Mouse (Mus musculus) heart, embryonic 10.5 days (tissue): ENCODE results near the gene Lmo1. TPM values are rescaled to one million over a fixed set of nuclear protein-coding genes. Genes with fewer than 3 reads are reported as not detected.
"Not testable (repeated sequence)": the region's sequence is repeated elsewhere in the genome, so short reads cannot be mapped to it uniquely, and the experiment has no call there.

Source experiments
- DNase-seq: peaks from one replicate; pipeline ENCODE4 v3.0.0-alpha.2; 2017; ENCODE audit warnings: low spot score
- H3K27ac ChIP-seq: fragments of 300-500 bp; sonication (generic); 2 replicates; pipeline ENCODE4 v1.5.1; 2016; ENCODE audit warnings: mild to moderate bottlenecking
- H3K27me3 ChIP-seq: fragments of 300-500 bp; sonication (generic); 2 replicates; pipeline ENCODE4 v1.6.1; 2016; ENCODE audit warnings: mild to moderate bottlenecking; ENCODE audit not compliant: poor library complexity, insufficient read depth, severe bottlenecking
- H3K36me3 ChIP-seq: fragments of 300-500 bp; sonication (generic); 2 replicates; pipeline ENCODE4 v1.6.1; 2016; ENCODE audit warnings: mild to moderate bottlenecking, moderate library complexity
- H3K4me1 ChIP-seq: fragments of 300-500 bp; sonication (generic); 2 replicates; pipeline ENCODE4 v1.6.1; 2016; ENCODE audit warnings: mild to moderate bottlenecking
- H3K4me3 ChIP-seq: fragments of 300-500 bp; sonication (generic); 2 replicates; pipeline ENCODE4 v1.5.1; 2016; ENCODE audit warnings: mild to moderate bottlenecking, moderate library complexity
- H3K9me3 ChIP-seq: fragments of 300-500 bp; sonication (generic); 2 replicates; pipeline ENCODE4 v1.6.1; 2016; ENCODE audit warnings: mild to moderate bottlenecking, moderate library complexity
- WGBS: fragments of 180-500 bp; shearing (Covaris S2); methylation state at CpG from one replicate; pipeline ENCODE4 v1.1.7; 2016; 5-methylcytosine and 5-hydroxymethylcytosine counted together
- polyA plus RNA-seq: library from polyadenylated mRNA; unstranded; fragments of >200 nt; fragmentation: Nextera tagmentation; extraction: Ambion mirVana; gene quantifications from 2 replicates; pipeline ENCODE4 v1.2.1, GENCODE M21; 2016

Gene Lmo1
- polyA plus RNA-seq, 1 experiment from 2014 or later, result 7.3 TPM

GRCm38 (mm10) chr7:109131565-109131964, 43.4 kb downstream of the Lmo1 start:
- WGBS, result 72% methylated on average over 2 of the region's 2 CpGs
- H3K27ac ChIP-seq, result no peak overlapping the region
- 0 out of 2 replicates have a peak, but pooled peaks cover 2% of the 10 kb centered on the region for H3K4me1 ChIP-seq
- H3K9me3 ChIP-seq, result no peaks in the 10 kb centered on the region
- no peaks in the 10 kb centered on the region for H3K27me3 ChIP-seq
- DNase-seq, result no peak
- no peaks in the 10 kb centered on the region for H3K36me3 ChIP-seq
- no peak overlapping the region for H3K4me3 ChIP-seq

GRCm38 (mm10) chr7:109129946-109130686, 44.9 kb downstream of the Lmo1 start:
- Histone ChIP-seq H3K4me3 (no peak overlapping the region), H3K4me1 (0 out of 2 replicates have a peak, but pooled peaks cover 2% of the 10 kb centered on the region), H3K27ac (no peak overlapping the region), H3K27me3 (no peaks in the 10 kb centered on the region), H3K9me3 (no peaks in the 10 kb centered on the region), H3K36me3 (no peaks in the 10 kb centered on the region)
- WGBS, result 72% methylated on average over 5 of the region's 5 CpGs
- no peak for DNase-seq

- no peak for DNase-seq
- no peak overlapping the region for H3K27ac ChIP-seq
- 0 out of 2 replicates have a peak, but pooled peaks cover 2% of the 10 kb centered on the region for H3K4me1 ChIP-seq
- no peaks in the 10 kb centered on the region for H3K36me3 ChIP-seq
- no peaks in the 10 kb centered on the region for H3K27me3 ChIP-seq
- no peak overlapping the region for H3K4me3 ChIP-seq
- no peaks in the 10 kb centered on the region for H3K9me3 ChIP-seq
Measured at GRCm38 (mm10) chr7:109129442-109129841, 45.6 kb downstream of the Lmo1 start.

GRCm38 (mm10) chr7:109115929-109116328, 59.1 kb downstream of the Lmo1 start:
- H3K4me1 ChIP-seq, result peaks cover 10% of the 10 kb centered on the region
- WGBS, result 70% methylated on average over 4 of the region's 4 CpGs
- H3K9me3 ChIP-seq, result no peaks in the 10 kb centered on the region
- no peak overlapping the region for H3K4me3 ChIP-seq
- H3K36me3 ChIP-seq, result no peaks in the 10 kb centered on the region
- H3K27ac ChIP-seq, result peak overlapping the region; percentile 79
- no peaks in the 10 kb centered on the region for H3K27me3 ChIP-seq
- no peak for DNase-seq

- not testable (repeated sequence) for H3K9me3 ChIP-seq, H3K36me3 ChIP-seq, H3K4me3 ChIP-seq, DNase-seq, H3K27me3 ChIP-seq
- Histone ChIP-seq H3K4me1 (peaks cover 10% of the 10 kb centered on the region), H3K27ac (peak overlapping the region; percentile 79)
- no CpG with 5 or more reads among the region's 4 CpGs for WGBS
Measured at GRCm38 (mm10) chr7:109115488-109115887, 59.5 kb downstream of the Lmo1 start.

- Histone ChIP-seq H3K4me1 (peaks cover 10% of the 10 kb centered on the region), H3K27me3 (no peaks in the 10 kb centered on the region), H3K27ac (peak overlapping the region; percentile 67; the same call in 1 of the 2 replicates), H3K4me3 (no peak overlapping the region), H3K36me3 (no peaks in the 10 kb centered on the region), H3K9me3 (no peaks in the 10 kb centered on the region)
- WGBS, result 8% methylated on average over 10 of the region's 10 CpGs
- peak; percentile 96 for DNase-seq
Measured at GRCm38 (mm10) chr7:109114950-109115349, 60.1 kb downstream of the Lmo1 start.

GRCm38 (mm10) chr7:109111000-109111399, 64.0 kb downstream of the Lmo1 start:
- DNase-seq, result no peak
- Histone ChIP-seq H3K27me3 (no peaks in the 10 kb centered on the region), H3K27ac (peak overlapping the region; percentile 36; the same call in 1 of the 2 replicates), H3K9me3 (no peaks in the 10 kb centered on the region), H3K4me1 (peaks cover 9% of the 10 kb centered on the region), H3K36me3 (no peaks in the 10 kb centered on the region), H3K4me3 (no peak overlapping the region)
- 68% methylated on average over 5 of the region's 5 CpGs for WGBS

- 40% methylated on average over 1 of the region's 1 CpGs for WGBS
- DNase-seq, result no peak
- no peaks in the 10 kb centered on the region for H3K4me1 ChIP-seq
- H3K27ac ChIP-seq, result no peak overlapping the region
- H3K36me3 ChIP-seq, result no peaks in the 10 kb centered on the region
- no peaks in the 10 kb centered on the region for H3K27me3 ChIP-seq
- H3K9me3 ChIP-seq, result no peaks in the 10 kb centered on the region
- H3K4me3 ChIP-seq, result no peak overlapping the region
Measured at GRCm38 (mm10) chr7:109104894-109105293, 70.1 kb downstream of the Lmo1 start.

GRCm38 (mm10) chr7:109101167-109101566, 73.8 kb downstream of the Lmo1 start:
- Histone ChIP-seq H3K9me3 (no peaks in the 10 kb centered on the region), H3K27me3 (no peaks in the 10 kb centered on the region), H3K36me3 (no peaks in the 10 kb centered on the region), H3K27ac (no peak overlapping the region), H3K4me3 (no peak overlapping the region), H3K4me1 (0 out of 2 replicates have a peak, but pooled peaks cover 3% of the 10 kb centered on the region)
- 82% methylated on average over 3 of the region's 3 CpGs for WGBS
- no peak for DNase-seq

- WGBS, result 32% methylated on average over 6 of the region's 6 CpGs
- H3K9me3 ChIP-seq, result no peaks in the 10 kb centered on the region
- no peak overlapping the region for H3K4me3 ChIP-seq
- H3K27ac ChIP-seq, result no peak overlapping the region
- H3K36me3 ChIP-seq, result no peaks in the 10 kb centered on the region
- 0 out of 2 replicates have a peak, but pooled peaks cover 3% of the 10 kb centered on the region for H3K4me1 ChIP-seq
- DNase-seq, result no peak
- no peaks in the 10 kb centered on the region for H3K27me3 ChIP-seq
Measured at GRCm38 (mm10) chr7:109098145-109099018, 76.6 kb downstream of the Lmo1 start.

- WGBS, result 56% methylated on average over 7 of the region's 7 CpGs
Measured at GRCm38 (mm10) chr7:109097203-109097602, 77.8 kb downstream of the Lmo1 start.

GRCm38 (mm10) chr7:109096618-109097017, 78.4 kb downstream of the Lmo1 start:
- Histone ChIP-seq H3K36me3 (no peaks in the 10 kb centered on the region), H3K9me3 (no peaks in the 10 kb centered on the region), H3K27ac (no peak overlapping the region), H3K4me1 (0 out of 2 replicates have a peak, but pooled peaks cover 3% of the 10 kb centered on the region), H3K27me3 (no peaks in the 10 kb centered on the region), H3K4me3 (no peak overlapping the region)
- no peak for DNase-seq
- WGBS, result 71% methylated on average over 4 of the region's 4 CpGs

More at GRCm38 (mm10) chr7:109097203-109097602, 77.8 kb downstream of the Lmo1 start:
- Histone ChIP-seq H3K27ac (no peak overlapping the region), H3K4me1 (0 out of 2 replicates have a peak, but pooled peaks cover 3% of the 10 kb centered on the region), H3K4me3 (no peak overlapping the region), H3K9me3 (no peaks in the 10 kb centered on the region), H3K36me3 (no peaks in the 10 kb centered on the region), H3K27me3 (no peaks in the 10 kb centered on the region)
- no peak for DNase-seq

GRCm38 (mm10) chr7:109094294-109094693, 80.7 kb downstream of the Lmo1 start:
- Histone ChIP-seq H3K4me1 (0 out of 2 replicates have a peak, but pooled peaks cover 3% of the 10 kb centered on the region), H3K27me3 (no peaks in the 10 kb centered on the region), H3K4me3 (no peak overlapping the region), H3K27ac (no peak overlapping the region), H3K9me3 (no peaks in the 10 kb centered on the region), H3K36me3 (no peaks in the 10 kb centered on the region)
- no CpG with 5 or more reads among the region's 7 CpGs for WGBS
- DNase-seq, result no peak
